Mouse (Mus musculus) lung, postnatal 0 days (tissue): ENCODE results near the gene C5ar1.

Source experiments
- CTCF ChIP-seq: IDR thresholded peaks from 2 replicates; pipeline ENCODE4 v1.5.1; 2016; ENCODE audit warnings: antibody characterized with exemption, mild to moderate bottlenecking
- EP300 ChIP-seq: IDR thresholded peaks from 2 replicates; pipeline ENCODE4 v1.6.1; 2016; ENCODE audit warnings: antibody characterized with exemption, mild to moderate bottlenecking, control low read depth

DNA sequence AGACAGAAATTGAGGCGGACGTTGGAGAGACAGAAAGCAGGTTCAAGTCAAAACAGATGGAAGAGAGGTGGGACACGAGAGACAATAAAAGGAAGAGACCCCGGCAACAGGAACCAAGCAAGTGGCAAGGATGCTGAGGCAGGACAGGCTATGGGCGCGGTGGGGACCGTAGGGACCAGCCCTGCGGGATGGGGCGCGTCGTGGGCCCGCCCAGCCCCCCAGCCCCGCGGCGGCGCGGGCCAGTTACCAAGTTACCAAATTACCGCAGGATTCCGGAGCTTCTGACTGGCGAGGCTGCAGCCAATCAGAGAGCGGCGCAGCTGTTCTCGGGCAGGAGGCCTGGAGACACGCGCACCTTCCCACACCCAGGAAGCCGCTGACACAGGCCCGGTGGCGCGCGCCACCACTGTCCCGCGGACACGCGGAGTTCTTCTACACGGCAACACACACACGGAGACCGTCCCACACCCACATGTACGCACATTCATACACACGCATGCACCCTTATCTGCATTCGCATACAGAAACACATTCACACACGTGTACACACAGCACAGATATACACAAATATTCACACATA lies 36.1 kb upstream of the C5ar1 start:
- no peak for TF ChIP-seq CTCF
- no peak for TF ChIP-seq EP300
